Mouse (Mus musculus): ENCODE results near the gene Lemd1. TPM values are rescaled to one million over a fixed set of nuclear protein-coding genes. Genes with fewer than 3 reads are reported as not detected.

Gene Lemd1
- polyA plus RNA-seq, 1 experiment, result not detected

DNA sequence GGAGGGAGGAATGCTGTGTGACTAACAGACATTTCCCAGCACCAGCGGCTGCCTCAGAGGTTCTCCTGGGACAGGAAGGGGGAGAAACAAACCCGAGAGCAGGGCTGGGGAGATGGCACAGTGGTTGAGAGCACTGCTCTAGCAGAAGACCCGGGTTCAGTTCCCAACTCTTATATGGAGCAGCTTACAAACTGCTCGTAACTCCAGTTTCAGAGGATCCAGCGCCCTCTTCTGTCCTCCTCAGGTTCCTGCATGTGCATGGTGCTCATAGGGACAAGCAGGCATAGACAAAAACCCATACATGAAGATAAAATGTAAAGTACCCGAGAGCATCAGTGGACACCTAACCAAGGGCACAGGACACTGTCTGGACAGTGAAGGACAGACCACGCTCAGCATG lies 19.7 kb downstream of the Lemd1 start:
- peak; percentile 32; the same call in 1 of the 2 replicates for TF ChIP-seq CTCF (IDR thresholded peaks at IDR 0.05; ENCODE audit: control insufficient read depth, insufficient read depth, low read length)
- TF ChIP-seq POLR2A (IDR thresholded peaks at IDR 0.05; ENCODE audit: borderline replicate concordance, control insufficient read depth, low read depth, low read length), result no peak
- WGBS, result 25% methylated on average over 7 of the region's 7 CpGs
- Histone ChIP-seq H3K27ac (ENCODE audit: control insufficient read depth, insufficient read depth, low read depth, low read length, poor library complexity) (no peak overlapping the region), H3K4me3 (replicated peaks; ENCODE audit: control insufficient read depth, low read depth, low read length) (no peak overlapping the region), H3K4me1 (ENCODE audit: control insufficient read depth, insufficient read depth, low read length) (no peaks in the 10 kb centered on the region; the same call in 1 of the 2 replicates)

DNA sequence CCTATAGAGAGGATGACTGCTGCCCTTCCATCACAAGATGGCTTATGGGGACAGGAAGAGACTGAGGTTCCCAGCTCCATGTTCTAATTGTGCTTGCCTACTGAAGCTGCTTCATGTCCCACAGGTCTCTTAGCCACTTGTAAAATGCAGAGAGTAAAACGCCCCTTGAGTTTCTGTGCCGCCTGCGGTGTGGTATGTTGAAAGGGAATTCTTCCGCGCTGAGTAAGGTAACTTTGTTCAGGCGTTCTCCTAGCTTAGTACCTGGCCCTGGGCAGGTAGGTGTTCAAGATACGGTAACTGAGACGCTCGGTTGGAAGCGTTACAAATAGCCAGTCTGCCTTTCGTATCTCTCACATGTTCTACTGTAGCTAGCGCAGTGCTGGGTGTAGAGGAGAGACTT lies 20.4 kb downstream of the Lemd1 start:
- TF ChIP-seq POLR2A (IDR thresholded peaks at IDR 0.05; ENCODE audit: borderline replicate concordance, control insufficient read depth, low read depth, low read length), result no peak
- TF ChIP-seq CTCF (IDR thresholded peaks at IDR 0.05; ENCODE audit: control insufficient read depth, insufficient read depth, low read length), result no peak
- H3K4me3 ChIP-seq (replicated peaks; ENCODE audit: control insufficient read depth, low read depth, low read length), result no peak overlapping the region
- H3K4me1 ChIP-seq (ENCODE audit: control insufficient read depth, insufficient read depth, low read length), result no peaks in the 10 kb centered on the region
- H3K27ac ChIP-seq (ENCODE audit: control insufficient read depth, insufficient read depth, low read depth, low read length, poor library complexity), result no peak overlapping the region
- WGBS, result 50% methylated on average over 12 of the region's 12 CpGs

DNA sequence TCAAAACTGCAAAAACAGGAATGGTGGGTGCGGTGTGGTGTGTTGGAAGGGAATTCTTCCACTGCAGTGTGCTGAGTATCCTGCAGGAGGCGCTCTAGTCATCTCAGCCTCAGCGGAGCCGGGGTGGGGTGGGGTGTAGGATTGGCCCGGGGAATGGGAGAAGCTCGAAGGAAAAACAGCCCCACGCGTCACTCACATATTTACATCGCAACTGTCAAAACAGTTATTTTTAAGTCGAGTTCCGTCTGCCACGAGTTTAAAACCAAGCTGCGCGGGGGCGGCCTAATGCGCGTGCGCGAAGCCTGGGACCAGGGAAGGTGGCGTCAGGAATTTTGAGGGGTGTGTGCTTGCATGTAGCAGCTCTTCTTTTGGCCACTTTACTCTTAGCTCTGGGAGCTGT lies 21.0 kb downstream of the Lemd1 start:
- Histone ChIP-seq H3K4me3 (replicated peaks; ENCODE audit: control insufficient read depth, low read depth, low read length) (no peak overlapping the region), H3K27ac (ENCODE audit: control insufficient read depth, insufficient read depth, low read depth, low read length, poor library complexity) (no peak overlapping the region)
- WGBS, result 7% methylated on average over 20 of the region's 20 CpGs

DNA sequence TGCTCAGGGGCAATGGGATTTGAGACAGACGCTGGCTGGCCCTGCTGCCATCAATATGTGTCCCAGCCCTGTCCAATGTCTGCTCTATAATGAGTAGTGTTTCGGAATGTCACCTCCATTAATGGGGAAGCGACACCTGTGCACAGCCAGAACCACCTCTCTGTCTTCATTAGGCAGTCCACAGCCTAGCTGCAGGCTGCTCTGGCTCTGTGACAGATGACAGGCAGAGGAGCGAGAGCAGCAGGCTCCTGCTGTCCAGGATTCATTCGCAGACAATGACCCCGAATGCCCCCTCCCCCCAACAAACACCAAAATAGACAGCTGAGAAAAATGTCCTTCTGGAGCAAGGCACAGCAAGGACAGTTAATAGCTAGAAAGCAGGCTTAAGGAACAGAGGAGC lies 21.8 kb downstream of the Lemd1 start:
- 65% methylated on average over 6 of the region's 6 CpGs for WGBS

More for the DNA sequence above, 21.0 kb downstream of the Lemd1 start:
- H3K4me1 ChIP-seq (ENCODE audit: control insufficient read depth, insufficient read depth, low read length), result no peaks in the 10 kb centered on the region
- TF ChIP-seq CTCF (IDR thresholded peaks at IDR 0.05; ENCODE audit: control insufficient read depth, insufficient read depth, low read length), result peak; percentile 52; the same call in 1 of the 2 replicates
- no peak for TF ChIP-seq POLR2A (IDR thresholded peaks at IDR 0.05; ENCODE audit: borderline replicate concordance, control insufficient read depth, low read depth, low read length)

DNA sequence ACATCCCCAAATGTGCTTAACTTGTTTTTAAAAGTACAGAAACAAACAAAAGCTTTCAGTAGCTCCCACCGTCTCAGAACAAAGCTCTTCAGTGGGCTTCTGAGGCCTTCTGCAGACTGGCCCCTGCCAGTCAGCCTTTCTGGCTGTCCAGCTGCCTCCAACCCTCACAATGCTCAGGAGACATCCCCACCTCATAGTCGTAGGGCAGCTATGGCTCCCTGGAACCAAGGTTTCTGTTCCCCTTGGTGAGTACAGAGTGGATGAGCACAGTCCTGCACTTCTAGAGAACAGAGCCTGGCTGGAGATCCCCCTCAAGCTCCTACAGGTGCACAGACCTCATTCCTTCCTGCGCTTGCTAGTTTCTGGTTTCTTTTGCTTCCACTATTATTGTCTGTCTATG lies 25.0 kb downstream of the Lemd1 start:
- Histone ChIP-seq H3K27ac (ENCODE audit: control insufficient read depth, insufficient read depth, low read depth, low read length, poor library complexity) (no peak overlapping the region), H3K4me3 (replicated peaks; ENCODE audit: control insufficient read depth, low read depth, low read length) (no peak overlapping the region), H3K4me1 (ENCODE audit: control insufficient read depth, insufficient read depth, low read length) (no peaks in the 10 kb centered on the region)
- WGBS, result 66% methylated on average over 3 of the region's 3 CpGs
- TF ChIP-seq CTCF (IDR thresholded peaks at IDR 0.05; ENCODE audit: control insufficient read depth, insufficient read depth, low read length) (no peak), POLR2A (IDR thresholded peaks at IDR 0.05; ENCODE audit: borderline replicate concordance, control insufficient read depth, low read depth, low read length) (no peak)

More for the DNA sequence above, 21.8 kb downstream of the Lemd1 start:
- Histone ChIP-seq H3K4me1 (ENCODE audit: control insufficient read depth, insufficient read depth, low read length) (no peaks in the 10 kb centered on the region), H3K27ac (ENCODE audit: control insufficient read depth, insufficient read depth, low read depth, low read length, poor library complexity) (no peak overlapping the region), H3K4me3 (replicated peaks; ENCODE audit: control insufficient read depth, low read depth, low read length) (no peak overlapping the region)
- no peak for TF ChIP-seq CTCF (IDR thresholded peaks at IDR 0.05; ENCODE audit: control insufficient read depth, insufficient read depth, low read length)
- TF ChIP-seq POLR2A (IDR thresholded peaks at IDR 0.05; ENCODE audit: borderline replicate concordance, control insufficient read depth, low read depth, low read length), result no peak

DNA sequence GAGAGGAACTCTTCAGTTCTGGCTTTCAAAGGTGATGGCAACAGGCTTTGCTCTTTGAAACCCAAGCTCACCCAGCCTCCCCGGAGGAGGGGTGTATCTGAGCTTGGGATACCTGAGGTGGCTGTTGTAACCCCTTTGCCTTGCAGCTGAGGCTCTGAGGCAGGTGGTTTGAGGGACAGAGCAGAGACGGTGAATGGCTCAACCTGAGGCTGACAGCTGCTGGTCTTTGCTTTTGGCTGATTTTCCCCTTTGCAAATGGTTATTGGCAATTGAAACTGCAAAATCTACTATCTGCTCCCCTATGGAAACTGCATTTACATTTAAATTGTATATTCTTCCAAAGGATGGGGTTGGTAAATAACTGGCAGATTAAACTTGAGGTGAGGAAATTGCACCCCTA lies 30.4 kb downstream of the Lemd1 start:
- WGBS, result 44% methylated on average over 2 of the region's 2 CpGs
- TF ChIP-seq POLR2A (IDR thresholded peaks at IDR 0.05; ENCODE audit: borderline replicate concordance, control insufficient read depth, low read depth, low read length) (no peak), CTCF (IDR thresholded peaks at IDR 0.05; ENCODE audit: control insufficient read depth, insufficient read depth, low read length) (no peak)

DNA sequence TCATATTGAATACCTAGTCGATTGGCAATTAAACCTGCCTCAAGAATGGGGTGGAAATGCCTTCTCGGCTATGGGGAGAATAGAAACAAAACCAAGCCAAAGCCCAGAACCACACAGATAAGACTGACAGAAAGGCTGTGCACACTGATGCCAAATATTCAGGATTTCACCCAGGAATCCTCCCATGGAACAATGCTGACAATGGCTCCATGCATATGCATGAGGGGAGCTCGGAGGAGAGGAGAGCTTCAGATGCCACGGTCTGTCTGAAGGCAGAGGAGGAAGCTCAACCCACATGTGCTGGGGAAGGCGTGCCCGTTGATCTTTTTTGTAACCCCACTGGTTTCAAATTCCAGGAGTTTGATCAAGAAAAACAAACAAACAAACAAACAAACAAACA lies 30.9 kb downstream of the Lemd1 start:
- no peak for TF ChIP-seq CTCF (IDR thresholded peaks at IDR 0.05; ENCODE audit: control insufficient read depth, insufficient read depth, low read length)
- no peak for TF ChIP-seq POLR2A (IDR thresholded peaks at IDR 0.05; ENCODE audit: borderline replicate concordance, control insufficient read depth, low read depth, low read length)
- no peak overlapping the region for H3K4me3 ChIP-seq (replicated peaks; ENCODE audit: control insufficient read depth, low read depth, low read length)
- no peak overlapping the region for H3K27ac ChIP-seq (ENCODE audit: control insufficient read depth, insufficient read depth, low read depth, low read length, poor library complexity)
- 41% methylated on average over 6 of the region's 6 CpGs for WGBS
- no peaks in the 10 kb centered on the region for H3K4me1 ChIP-seq (ENCODE audit: control insufficient read depth, insufficient read depth, low read length)

More for the DNA sequence above, 30.4 kb downstream of the Lemd1 start:
- Histone ChIP-seq H3K4me1 (ENCODE audit: control insufficient read depth, insufficient read depth, low read length) (no peaks in the 10 kb centered on the region), H3K4me3 (replicated peaks; ENCODE audit: control insufficient read depth, low read depth, low read length) (no peak overlapping the region), H3K27ac (ENCODE audit: control insufficient read depth, insufficient read depth, low read depth, low read length, poor library complexity) (no peak overlapping the region)

DNA sequence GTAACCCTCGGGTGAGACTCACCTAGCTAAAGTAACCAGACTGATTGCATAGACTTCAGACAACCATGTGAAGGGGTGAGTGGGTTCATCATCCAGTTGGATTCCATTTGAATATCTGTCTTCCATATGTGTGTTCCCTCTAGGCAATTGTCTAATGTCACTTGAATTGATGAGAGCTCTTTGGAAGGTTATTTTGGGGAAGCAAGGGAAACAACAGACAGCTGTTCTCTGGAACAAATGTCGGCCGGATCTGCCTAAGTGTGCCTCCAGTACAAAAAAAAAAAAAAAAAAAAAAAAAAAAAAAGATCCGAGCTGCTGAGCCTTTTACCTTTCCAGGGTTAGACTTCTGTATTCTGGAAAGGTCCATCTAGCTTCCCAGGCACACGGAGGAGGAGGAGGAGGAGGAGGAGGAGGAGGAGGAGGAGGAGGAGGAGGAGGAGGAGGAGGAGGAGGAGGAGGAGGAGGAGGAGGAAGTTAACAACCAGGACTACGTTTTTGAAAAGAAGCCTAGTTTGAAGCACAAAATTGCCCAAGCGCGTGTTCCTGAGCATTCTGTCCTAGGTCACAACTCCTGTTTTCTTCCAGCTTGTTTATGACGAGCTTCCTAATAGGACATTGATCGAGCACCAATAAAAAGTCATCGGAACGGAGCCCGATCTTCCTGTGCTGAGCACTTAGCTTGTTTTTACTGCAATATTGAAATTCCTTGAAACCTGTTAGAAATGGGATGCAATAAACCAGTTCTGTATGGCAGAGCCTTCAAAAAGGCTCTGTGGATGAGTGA lies 35.3 kb downstream of the Lemd1 start:
- no peak for TF ChIP-seq CTCF (IDR thresholded peaks at IDR 0.05; ENCODE audit: control insufficient read depth, insufficient read depth, low read length)
- TF ChIP-seq POLR2A (IDR thresholded peaks at IDR 0.05; ENCODE audit: borderline replicate concordance, control insufficient read depth, low read depth, low read length), result no peak
- 77% methylated on average over 12 of the region's 13 CpGs for WGBS
- Histone ChIP-seq H3K4me1 (ENCODE audit: control insufficient read depth, insufficient read depth, low read length) (no peaks in the 10 kb centered on the region; the same call in 1 of the 2 replicates), H3K27ac (ENCODE audit: control insufficient read depth, insufficient read depth, low read depth, low read length, poor library complexity) (no peak overlapping the region), H3K4me3 (replicated peaks; ENCODE audit: control insufficient read depth, low read depth, low read length) (no peak overlapping the region)
